Mouse (Mus musculus) layer of hippocampus, postnatal 36 days (tissue): Measurements from ENCODE around the gene Tctex1d4. TPM values are rescaled to one million over a fixed set of nuclear protein-coding genes. Genes with fewer than 3 reads are reported as not detected.

Experiments
- DNase-seq, 2 experiments: peaks; one replicate each; pipeline ENCODE4 v3.0.0; 2022
- total RNA-seq, 2 experiments: library from RNA; stranded (reverse); gene quantifications; 2 replicates each; pipeline ENCODE4 v1.2.3; 2021

The Tctex1d4 gene
- total RNA-seq, 2 experiments from 2014 or later = not detected

DNA sequence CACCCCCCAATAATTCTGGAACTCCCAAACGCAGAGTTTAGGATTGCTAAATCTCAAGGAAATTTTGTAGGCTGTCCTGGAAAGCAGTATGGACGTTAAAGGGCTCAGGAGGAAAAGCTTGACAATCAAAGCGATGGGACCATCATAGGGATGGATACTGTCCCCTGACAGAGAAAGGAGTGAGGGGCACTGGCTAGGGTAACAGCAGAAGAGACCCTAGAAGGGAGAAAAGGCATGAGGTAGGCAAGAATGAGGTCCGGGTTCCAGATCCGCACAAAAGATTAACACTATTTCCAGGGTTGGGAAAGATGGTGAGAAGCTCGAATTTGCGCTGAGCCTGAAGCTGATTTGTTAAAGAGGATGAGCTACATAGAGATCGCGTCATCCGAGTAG is 6.5 kb upstream of the Tctex1d4 start:
- DNase-seq = no peak

DNA sequence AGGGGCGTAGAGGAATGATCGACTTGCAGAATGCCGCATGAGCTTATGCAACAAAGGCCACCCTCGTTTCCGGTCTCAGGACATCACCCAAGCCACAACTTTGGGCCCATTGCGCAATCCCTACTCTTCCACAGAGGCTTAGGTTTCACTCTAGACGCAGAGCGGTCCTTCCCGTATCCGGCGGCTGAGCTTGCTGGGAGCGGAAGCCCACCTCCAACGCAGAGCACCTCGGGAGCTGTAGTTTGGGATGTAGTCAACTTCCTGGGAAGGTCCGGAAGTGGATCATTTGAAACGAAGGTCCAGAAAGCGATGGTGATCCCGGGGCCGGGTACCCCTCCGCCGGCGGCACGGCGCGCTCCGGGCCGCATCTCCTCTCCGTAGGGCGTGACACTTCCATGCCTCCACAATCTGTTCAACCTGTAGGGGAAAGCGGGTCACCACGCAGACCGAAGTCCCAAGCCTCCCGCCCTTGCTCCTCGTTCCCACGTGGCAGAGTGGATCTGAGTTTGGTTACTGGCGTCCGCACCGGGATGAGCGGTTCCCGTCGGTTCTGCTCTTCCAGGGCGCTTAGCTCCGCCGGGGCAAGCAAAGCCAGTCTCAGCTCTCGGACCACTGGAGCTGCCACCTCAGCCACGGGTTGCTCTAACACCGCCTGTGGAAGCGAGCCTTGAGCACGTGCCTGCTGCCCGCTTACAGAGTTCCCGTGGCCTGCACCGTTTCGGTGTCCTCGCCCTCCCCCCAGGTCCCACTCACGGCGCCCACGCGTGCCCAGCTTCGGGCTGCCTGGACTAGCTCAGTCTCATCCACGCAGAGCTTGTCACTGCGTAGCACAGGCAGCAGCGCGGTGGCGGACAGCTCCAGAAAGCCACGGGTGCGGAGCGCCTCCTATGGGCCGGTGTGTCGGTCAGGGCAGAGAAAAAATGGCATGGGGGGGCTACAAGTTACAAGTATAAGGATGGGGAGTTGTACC is 5.9 kb upstream of the Tctex1d4 start:
- DNase-seq = peak; percentile 93

DNA sequence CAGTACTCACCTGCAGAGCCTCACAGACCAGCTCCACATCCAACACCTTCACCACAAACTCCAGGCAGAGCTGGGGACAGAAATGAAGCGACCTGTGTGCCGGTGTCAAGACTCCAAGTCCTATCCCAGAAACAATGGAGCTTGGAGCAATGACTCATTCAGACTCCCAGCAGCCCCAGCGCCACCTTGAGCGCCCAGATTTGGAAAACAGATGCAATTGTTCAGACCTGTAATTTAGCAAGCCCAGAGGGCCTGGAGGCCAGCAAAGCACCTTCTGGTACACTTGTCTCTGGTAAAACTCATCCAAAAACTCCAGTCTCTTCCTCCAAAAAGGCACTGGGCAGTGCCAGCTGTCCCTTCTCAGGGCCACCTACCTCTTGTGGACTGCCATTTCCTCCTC is 4.4 kb upstream of the Tctex1d4 start:
- DNase-seq = no peak

DNA sequence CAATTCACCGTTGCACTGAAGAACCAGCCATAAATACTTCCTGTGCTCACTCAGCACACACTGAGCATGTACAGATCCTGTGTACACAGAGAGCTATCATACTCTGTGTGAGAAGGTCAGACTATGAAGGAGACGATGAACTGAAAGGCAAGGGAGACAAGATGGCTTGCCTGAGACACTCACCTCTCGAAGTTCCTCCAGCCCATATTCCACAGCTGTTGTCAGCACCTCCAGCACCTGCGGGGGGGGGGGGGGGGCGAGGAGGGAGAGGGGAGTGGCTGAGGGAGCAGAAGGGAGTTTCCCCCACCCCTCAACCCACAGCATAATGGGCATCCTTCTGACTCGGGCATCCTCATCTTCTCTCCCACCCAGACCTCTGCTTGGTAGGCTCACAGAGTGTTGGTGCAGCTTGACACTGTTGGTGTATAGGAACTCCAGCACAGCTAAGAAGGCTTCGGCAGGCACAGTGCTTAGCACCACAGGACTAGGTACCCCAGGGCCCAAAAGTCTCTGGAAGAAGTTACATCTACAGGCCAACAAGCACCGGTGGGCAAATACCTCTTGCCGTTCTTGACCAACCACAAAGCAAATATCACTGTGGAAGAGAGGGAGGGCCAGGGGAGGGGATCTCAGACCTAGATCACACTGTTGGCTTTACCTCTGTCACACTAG is 2.9 kb upstream of the Tctex1d4 start:
- no peak for DNase-seq

DNA sequence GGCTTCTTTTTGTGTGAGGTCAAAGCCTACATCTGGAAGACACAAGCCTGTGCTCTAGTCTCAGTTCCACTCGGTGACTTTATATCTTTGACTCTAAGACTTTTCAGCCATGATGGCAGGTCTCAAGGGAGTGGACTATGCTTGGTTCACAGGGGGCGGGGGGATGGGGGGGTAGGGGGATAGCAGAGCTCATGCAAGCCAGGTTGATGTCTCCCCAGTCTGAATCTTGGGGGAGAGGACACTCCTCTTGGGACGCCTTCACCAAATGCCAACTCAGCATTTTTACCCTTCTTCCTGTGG is 2.4 kb upstream of the Tctex1d4 start:
- DNase-seq = no peak

DNA sequence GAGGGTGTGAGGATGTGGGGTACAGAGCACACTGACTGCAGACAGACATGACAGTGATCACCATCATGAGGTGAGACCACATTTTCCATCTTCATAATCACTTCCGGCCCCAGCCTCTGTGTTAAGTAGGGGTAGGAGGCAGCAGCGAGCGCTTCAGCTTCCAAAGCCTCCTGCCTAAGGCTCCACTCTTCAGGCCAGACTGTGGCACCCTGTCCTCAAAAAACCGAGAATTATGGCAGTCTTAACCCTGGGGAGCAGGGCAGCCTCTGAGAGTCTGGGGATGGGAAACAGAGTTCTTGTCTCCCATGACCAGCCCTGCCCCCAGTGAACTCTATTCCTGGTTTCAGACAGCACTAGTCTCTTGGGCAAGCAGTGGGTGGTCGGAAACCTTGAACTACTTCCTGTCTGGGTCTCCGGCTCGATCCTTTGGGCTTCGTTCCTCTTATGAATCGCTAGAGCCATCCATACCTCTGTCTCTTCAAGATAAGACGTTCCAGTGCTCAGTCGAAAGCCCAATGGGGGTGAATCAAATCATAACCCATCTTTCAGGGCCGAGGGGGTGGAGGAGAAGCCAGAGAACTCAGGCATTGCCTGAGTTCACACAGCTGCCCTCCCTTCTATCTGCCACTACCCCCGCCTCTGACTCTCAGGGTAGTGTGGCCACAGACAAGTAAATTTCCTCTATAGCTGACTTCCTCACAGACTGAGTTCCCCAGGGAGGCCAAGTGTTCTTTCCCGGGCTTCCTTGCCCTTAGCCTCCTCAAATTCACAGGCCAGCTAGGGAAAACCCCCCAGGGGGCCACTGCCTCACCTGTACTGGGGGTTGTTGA is 1.9 kb upstream of the Tctex1d4 start:
- DNase-seq = no peak

DNA sequence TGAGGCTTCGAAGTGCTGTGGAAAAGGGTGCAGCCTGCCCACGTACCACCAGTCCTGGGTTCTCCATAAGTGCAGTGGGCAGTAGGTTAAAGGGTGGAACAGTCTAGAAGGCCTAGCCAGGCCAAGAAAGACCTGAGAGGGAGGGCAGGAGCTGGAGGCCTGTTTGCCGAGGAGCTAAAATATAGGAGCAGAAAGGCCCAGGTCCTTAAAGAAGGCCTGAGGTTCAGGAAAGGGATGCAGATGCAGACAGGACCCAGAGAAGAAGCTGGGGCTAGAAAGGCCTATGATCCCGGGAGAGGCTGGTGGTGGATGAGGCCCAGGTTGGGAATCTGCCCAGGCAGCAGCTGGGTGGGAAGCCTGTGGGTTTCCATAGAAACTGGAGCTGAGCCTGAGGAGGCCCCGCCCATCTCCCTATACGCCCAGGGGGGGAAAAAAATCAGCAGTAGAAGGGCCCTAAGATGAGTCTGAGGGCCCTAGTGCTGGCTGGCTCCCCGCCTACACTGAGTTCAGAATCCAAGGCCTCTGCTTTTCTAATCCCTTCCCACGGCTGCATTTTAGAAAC is 1.2 kb upstream of the Tctex1d4 start, which contains the start of gene Btbd19:
TSS of gene Btbd19 (minus strand) at position 378 of the 562 bp plus-strand sequence.
- peak; percentile 68 to 81 for DNase-seq

DNA sequence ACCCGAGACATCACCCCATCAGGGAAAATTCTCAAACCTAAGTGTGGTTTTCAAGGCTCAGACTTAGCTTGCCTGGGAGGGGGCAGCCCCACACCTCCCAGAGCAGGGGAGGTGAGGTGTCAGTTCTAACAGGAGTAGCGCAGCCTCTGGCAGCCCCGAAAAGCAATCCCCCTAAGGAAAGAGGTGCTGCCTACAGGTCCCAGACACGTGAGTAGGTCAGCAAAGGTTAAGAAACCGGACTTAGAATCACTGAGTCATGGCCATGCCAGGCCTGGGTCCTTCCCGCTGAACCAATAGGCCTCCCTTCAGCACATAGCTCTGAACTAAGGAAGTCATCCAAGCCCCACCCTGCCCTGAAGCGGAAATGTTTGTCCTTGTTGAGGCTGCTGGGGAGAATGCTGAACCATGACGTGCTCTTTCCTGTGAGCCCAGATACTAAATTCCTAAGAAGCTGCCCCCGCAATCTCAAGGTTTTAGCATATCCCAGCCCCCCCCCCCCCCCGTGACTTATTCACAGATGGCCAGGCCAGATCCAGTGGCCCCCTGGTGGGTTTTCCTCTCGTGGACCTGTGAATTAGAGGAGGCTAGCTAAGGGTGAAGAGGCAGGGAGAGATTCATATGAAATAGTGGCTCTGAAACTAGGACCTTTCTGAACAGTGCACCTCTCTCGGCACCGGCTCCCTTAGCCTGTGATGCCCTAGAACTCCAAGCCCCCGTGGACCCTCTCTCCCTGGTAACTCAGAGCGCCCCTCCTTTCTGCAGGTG is 502 bp upstream of the Tctex1d4 start:
- no peak for DNase-seq

DNA sequence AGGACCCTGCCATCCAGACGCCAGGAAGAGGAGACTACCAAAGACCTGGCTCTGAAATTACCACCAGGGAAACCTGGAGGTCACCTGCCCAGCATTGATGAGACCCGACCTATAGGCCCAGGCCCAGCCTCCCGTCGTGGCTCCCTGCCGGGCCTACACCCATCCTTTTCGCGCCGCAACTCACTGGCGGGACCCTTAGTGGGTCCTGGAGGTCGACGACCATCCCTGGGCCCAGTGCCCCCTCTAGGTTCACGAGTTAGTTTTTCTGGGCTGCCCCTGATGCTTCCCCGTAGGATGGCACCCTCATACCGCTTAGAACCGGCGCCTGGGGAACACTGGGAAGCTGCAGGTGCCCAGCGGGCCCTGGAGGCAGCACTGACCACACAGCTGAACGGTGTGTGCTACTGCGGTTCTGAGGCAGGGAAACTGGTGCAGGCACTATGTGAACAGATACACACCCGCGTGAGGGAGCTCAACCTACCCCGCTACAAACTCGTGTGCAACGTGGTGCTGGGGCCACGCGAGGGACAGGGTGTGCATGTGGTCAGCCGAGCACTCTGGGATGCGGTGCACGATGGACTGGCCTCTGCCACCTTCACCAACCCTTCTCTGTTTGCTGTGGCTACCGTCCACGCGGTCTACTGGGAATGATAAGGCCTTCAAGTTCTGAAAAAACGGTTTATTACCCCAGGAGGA is 1.5 kb downstream of the Tctex1d4 start:
- no peak for DNase-seq

DNA sequence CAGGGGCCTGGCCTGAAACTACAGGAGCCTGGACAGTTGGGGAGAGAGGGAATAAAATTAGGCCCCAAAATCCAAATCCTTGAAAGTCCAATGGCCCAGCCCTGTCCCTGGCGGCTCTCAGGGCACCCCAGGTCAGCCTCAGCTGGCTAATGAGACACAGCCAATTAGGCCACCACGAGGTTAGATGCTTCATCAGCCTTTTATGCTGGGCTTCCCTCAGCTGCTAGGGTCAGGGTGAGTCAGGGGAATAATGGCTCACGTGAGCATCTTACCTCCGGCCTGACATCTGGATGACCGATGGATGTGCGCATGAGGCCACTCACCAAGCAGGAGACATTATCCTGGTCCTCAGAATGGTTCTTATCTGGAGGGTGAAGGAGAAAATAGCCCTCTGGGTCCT is 4.2 kb downstream of the Tctex1d4 start:
- DNase-seq = no peak

DNA sequence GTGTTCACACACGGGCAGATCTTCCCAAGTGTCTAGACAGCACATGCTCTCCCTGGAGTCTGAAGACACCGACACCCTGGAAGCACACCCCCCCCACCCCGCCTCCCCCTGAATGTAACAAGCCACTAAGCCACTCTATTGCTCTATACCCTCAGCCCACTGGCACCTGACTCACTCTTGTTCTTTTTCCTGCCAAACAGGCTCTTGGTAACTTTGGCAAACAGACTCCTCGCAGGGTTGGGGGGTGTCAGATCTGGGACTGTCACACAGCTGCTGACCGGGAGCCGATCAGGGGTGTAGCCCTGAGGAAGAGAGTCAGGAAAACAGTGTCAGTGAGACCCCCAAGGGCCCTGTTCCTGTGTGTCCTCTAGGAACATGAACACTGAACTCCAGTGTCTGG is 4.6 kb downstream of the Tctex1d4 start:
- DNase-seq = no peak

DNA sequence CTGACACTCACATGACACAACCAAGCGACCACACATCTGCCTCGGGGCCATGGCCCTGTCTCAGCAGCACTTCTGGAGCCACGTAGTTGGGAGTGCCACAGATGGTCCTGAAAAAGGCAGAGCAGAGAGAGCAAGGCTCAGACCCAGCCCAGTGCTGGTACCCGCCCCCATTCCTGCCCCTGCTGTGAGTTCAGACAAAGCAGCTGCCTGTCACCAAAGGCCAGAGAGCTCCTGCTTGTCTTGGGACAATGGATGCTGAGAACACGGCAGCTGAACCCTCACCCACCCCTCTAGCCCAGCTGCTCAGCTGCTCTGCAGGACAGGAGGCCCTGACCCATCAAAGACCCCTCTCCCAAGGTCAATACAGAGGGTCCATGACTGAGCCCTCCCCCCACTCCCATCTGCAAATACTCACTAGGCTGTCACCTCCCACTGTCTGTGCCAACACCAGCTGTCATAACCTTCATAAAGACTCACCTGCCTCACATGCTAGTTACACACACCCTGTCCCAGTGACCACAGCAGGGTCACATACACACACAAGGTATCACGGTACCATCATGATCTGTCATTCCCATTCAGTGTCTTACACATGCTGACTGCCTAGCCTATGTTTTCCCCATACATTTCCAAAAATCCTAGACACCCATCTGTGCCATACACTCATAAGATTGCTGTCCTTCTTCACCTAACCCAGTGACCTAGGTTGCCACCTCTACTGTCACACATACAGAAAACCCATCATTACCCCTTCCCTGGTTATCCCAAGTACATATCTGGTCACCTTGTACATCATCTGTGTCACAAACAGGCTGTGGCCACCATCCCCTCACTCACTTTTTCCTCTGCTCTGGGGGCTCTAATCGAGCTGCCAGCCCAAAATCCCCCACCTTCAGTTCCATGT is 5.5 kb downstream of the Tctex1d4 start:
- DNase-seq = no peak

DNA sequence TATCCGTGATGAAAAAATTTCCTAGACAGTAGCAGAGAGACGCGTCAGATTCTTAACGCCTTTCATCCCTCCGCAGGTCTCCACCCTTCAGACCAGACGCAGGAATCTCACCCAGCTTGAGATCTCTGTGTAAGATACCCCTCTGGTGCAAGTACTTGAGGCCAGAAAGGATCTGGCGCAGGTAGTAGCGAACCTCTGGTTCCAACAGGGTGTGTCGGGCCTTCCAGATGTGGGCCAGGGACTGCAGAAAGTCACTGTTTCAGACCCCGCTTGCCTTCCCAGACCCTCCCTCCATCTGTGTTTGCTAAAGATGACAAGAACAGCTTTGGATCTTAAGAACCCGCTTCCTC is 6.2 kb downstream of the Tctex1d4 start:
- DNase-seq = no peak

DNA sequence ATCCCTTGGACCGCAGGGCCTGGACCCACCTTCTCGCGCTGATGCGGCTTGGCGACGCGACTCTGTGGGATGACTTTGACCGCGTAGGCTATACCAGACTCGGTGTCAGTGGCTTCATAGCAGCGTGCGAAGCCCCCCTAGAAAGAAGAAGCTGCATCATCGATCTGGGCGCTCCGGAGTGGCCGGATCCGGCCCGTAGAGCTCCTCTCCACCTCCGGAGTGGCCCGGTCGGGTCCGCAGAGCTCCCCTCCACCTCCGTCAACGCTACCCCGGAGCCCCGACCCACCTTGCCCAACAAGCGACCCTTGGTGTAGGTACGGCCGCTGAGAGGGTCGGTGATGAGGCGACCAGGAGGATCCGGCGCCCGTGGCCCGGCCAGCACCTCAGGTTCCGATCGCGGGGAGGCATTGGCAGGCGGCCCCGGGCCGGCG is 6.8 kb downstream of the Tctex1d4 start:
- DNase-seq = peak in 1 of 2 experiments; percentile 30

DNA sequence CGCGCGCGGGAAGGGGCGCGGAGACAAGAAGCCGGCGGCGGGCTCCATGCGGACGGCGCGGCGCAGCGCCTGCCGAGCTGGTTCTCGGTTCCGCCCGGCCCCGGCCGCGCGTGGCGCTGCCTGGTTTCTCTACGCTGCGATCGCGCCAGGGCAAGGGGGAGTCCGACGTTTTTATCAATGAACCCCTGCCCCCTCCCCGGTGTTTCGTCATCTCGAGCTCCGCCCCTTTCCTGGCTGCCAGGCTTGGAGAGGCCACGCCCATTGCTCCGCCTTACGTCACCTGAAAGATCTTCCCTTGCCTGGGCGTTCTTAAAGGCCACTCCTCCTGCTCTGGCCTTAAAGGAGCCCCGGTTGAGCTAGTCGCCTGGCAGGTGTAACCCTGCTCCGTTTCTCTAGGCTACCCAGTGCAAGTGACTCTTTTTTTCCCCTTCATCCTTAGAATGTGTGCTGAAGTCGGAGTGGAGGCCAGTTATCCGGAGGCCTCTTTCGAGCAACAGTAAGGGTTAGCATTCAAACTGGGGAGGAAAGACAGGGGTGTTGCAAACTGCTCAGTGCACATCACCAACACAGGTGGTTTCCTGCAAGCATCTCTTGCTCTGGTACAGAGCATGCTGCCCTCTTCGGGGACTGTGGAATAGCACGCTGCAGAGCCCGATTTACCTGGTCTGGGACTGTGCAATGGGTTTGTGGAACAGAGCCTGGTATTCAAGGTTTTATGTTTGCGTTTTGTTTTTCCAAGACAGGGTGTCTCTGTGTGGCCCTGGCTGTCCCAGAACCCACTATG is 7.4 kb downstream of the Tctex1d4 start, which contains the start of gene Plk3:
TSS of gene Plk3 (minus strand) at position 147 of the 784 bp plus-strand sequence.
- peak; percentile 97 to 98 for DNase-seq

DNA sequence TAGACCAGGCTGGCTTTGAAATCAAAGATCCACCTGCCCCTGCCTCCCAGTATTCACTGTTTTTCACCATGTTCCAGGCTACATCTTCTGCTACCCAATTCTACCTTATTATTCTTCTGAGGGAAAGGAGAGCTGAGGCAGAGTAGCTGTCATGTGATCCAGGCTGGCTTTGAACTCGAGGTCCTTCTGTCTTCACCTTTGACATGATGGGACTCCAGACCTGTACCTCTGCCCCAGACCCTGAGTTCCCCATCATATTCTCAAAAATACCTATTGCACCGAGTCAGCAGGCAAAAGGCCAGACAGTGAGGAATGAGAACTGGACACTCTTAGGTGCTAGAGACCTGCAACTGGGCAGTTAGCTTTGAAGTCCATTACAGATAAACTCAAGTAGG is 8.0 kb downstream of the Tctex1d4 start:
- no peak for DNase-seq

DNA sequence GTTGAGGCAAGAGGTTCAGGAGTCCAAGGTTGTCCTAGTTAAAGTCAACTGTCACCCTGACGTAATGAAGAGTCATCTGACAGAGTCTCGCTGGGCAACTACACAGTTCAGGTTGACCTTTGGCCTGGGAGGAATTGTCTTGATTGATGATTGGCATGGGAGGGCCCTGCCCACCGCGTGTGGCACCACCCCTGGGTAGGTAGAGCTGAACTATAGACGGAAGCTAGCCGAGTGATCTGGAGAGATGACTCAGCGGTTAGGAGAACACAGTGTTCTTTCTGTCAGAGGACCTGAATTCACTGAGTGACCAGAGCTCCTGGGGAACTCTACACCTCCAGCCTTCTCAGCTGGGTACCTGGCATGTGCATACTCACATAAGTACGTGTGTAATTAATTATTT is 9.4 kb downstream of the Tctex1d4 start:
- DNase-seq = no peak

DNA sequence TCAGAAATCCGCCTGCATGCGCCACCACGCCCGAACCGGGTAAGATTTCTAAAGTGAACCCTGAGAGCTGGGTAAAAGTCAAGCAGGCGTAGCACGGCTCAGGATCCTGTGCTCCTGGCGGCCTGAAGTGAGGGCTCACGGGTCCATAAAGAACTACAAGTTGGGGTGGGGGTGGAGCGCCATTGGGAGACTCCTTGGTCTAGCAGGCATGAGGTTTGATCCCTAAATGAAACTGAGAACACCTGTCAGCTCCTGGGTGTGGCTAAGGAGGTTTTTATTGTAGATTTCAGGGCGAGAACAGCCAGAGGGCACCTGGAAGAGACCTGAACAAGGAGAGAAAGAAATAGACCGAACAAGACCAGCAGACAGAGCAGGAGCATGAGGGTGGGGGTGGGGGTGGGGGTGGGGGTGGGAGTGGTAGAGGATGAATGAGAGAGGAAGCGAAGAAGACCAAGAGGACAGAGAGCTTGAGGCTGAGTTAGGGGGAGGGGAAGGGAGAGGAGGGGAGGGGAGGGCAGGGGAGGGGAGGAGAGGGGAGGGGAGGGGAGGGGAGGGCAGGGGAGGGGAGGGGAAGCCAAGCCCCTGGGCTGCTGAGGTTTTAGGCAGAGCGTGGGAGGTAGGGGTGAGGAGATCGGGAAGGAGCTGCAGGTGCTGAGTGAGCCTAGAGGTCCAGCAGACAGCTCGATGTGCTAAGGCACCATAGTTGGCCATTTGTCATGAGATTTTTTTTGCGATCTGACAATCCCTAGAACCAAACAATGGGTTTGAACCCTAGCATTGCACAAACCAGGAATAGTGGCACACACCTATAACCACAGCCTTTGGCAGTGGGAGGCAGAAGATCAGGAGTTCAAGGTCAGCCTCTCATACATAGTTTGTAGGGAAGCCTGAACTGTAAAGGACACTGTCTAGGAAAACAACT is 12.0 kb downstream of the Tctex1d4 start:
- DNase-seq = no peak
